Mouse (Mus musculus): ENCODE results near the gene Cd36. TPM values are rescaled to one million over a fixed set of nuclear protein-coding genes. Genes with fewer than 3 reads are reported as not detected.

Gene Cd36
- polyA plus RNA-seq, 1 experiment: 0.38 TPM

DNA sequence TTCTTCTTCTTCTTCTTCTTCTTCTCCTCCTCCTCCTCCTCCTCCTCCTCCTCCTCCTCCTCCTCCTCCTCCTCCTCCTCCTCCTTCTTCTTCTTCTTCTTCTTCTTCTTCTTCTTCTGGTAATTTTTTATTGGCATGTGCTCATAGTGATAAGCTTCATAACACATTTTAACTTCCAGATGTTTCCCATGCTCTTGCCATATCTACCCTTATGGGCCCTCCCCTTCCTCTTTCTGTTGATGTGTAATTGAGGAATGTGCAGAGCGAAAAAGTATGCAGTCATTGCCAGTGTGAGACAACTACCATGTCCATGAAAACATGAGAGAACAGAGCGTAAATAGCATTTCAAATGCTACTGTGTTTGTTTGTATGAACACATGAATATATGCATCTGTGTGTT is 118.3 kb downstream of the Cd36 start:
- WGBS: 93% methylated on average over 2 of the region's 2 CpGs

GRCm38 (mm10) chr5:17766006-17766677 is 122.5 kb downstream of the Cd36 start:
- no peak overlapping the region for H3K27ac ChIP-seq (ENCODE audit: insufficient read depth, low read length)
- TF ChIP-seq POLR2A (IDR thresholded peaks at IDR 0.05; ENCODE audit: borderline replicate concordance, insufficient read depth, low read length) (no peak), CTCF (IDR thresholded peaks at IDR 0.05; ENCODE audit: borderline replicate concordance, insufficient read depth, low read depth, low read length) (peak; percentile 9; the same call in 1 of the 2 replicates)
- no peak overlapping the region for H3K4me3 ChIP-seq (replicated peaks; ENCODE audit: insufficient read depth, low read depth, low read length)
- DNase-seq: no peak
- 65% methylated on average over 4 of the region's 4 CpGs for WGBS
- H3K27me3 ChIP-seq (ENCODE audit: control insufficient read depth, insufficient read depth, low read length): no peaks in the 10 kb centered on the region
- H3K4me1 ChIP-seq (ENCODE audit: control insufficient read depth, insufficient read depth, low read length): no peaks in the 10 kb centered on the region

More for the DNA sequence above, 118.3 kb downstream of the Cd36 start:
- H3K4me1 ChIP-seq (ENCODE audit: control insufficient read depth, insufficient read depth, low read length): no peaks in the 10 kb centered on the region
- TF ChIP-seq POLR2A (IDR thresholded peaks at IDR 0.05; ENCODE audit: borderline replicate concordance, insufficient read depth, low read length) (no peak), CTCF (IDR thresholded peaks at IDR 0.05; ENCODE audit: borderline replicate concordance, insufficient read depth, low read depth, low read length) (no peak)
- H3K27me3 ChIP-seq (ENCODE audit: control insufficient read depth, insufficient read depth, low read length): no peaks in the 10 kb centered on the region
- no peak overlapping the region for H3K4me3 ChIP-seq (replicated peaks; ENCODE audit: insufficient read depth, low read depth, low read length)
- no peak overlapping the region for H3K27ac ChIP-seq (ENCODE audit: insufficient read depth, low read length)
- DNase-seq: no peak

GRCm38 (mm10) chr5:17753471-17754005 is 135.1 kb downstream of the Cd36 start:
- H3K27ac ChIP-seq (ENCODE audit: insufficient read depth, low read length): no peak overlapping the region
- no peak overlapping the region for H3K4me3 ChIP-seq (replicated peaks; ENCODE audit: insufficient read depth, low read depth, low read length)
- TF ChIP-seq CTCF (IDR thresholded peaks at IDR 0.05; ENCODE audit: borderline replicate concordance, insufficient read depth, low read depth, low read length) (no peak), POLR2A (IDR thresholded peaks at IDR 0.05; ENCODE audit: borderline replicate concordance, insufficient read depth, low read length) (no peak)
- DNase-seq: no peak
- no peaks in the 10 kb centered on the region for H3K27me3 ChIP-seq (ENCODE audit: control insufficient read depth, insufficient read depth, low read length)
- 71% methylated on average over 7 of the region's 7 CpGs for WGBS
- H3K4me1 ChIP-seq (ENCODE audit: control insufficient read depth, insufficient read depth, low read length): no peaks in the 10 kb centered on the region

- H3K4me1 ChIP-seq (ENCODE audit: control insufficient read depth, insufficient read depth, low read length): no peaks in the 10 kb centered on the region; the same call in 1 of the 2 replicates
- no peaks in the 10 kb centered on the region for H3K27me3 ChIP-seq (ENCODE audit: control insufficient read depth, insufficient read depth, low read length)
- H3K4me3 ChIP-seq (replicated peaks; ENCODE audit: insufficient read depth, low read depth, low read length): no peak overlapping the region
- no peak overlapping the region for H3K27ac ChIP-seq (ENCODE audit: insufficient read depth, low read length)
- WGBS: 47% methylated on average over 3 of the region's 3 CpGs
- no peak for DNase-seq
- no peak for TF ChIP-seq CTCF (IDR thresholded peaks at IDR 0.05; ENCODE audit: borderline replicate concordance, insufficient read depth, low read depth, low read length)
- TF ChIP-seq POLR2A (IDR thresholded peaks at IDR 0.05; ENCODE audit: borderline replicate concordance, insufficient read depth, low read length): no peak
These were observed 140.3 kb downstream of the Cd36 start for GRCm38 (mm10) chr5:17748293-17748692.

DNA sequence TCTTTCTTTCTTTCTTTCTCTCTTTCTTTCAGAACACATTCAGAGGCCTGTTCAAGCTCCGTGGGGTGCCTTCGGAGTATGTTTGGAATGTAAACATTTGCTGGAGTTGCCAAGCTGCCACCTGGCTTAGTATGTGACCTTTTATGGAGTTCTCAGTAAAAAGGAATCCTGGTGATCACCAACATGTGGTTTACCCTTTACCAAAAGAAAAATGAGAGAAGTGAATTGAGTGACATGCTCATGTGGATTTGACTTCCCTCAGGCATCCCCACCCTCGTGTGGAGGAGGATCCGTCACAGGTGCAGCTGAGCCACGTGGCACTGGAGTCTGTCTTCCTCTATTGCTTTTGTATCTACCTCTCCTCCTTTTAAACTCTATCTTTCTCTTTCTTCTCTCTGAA is 141.5 kb downstream of the Cd36 start:
- TF ChIP-seq CTCF (IDR thresholded peaks at IDR 0.05; ENCODE audit: borderline replicate concordance, insufficient read depth, low read depth, low read length): no peak
- TF ChIP-seq POLR2A (IDR thresholded peaks at IDR 0.05; ENCODE audit: borderline replicate concordance, insufficient read depth, low read length): no peak
- H3K27me3 ChIP-seq (ENCODE audit: control insufficient read depth, insufficient read depth, low read length): no peaks in the 10 kb centered on the region
- WGBS: 23% methylated on average over 5 of the region's 5 CpGs

GRCm38 (mm10) chr5:17746520-17746919 is 142.1 kb downstream of the Cd36 start:
- Histone ChIP-seq H3K4me3 (replicated peaks; ENCODE audit: insufficient read depth, low read depth, low read length) (no peak overlapping the region), H3K27ac (ENCODE audit: insufficient read depth, low read length) (no peak overlapping the region), H3K4me1 (ENCODE audit: control insufficient read depth, insufficient read depth, low read length) (no peaks in the 10 kb centered on the region; the same call in 1 of the 2 replicates), H3K27me3 (ENCODE audit: control insufficient read depth, insufficient read depth, low read length) (no peaks in the 10 kb centered on the region)
- DNase-seq: no peak
- TF ChIP-seq POLR2A (IDR thresholded peaks at IDR 0.05; ENCODE audit: borderline replicate concordance, insufficient read depth, low read length): no peak

More for the DNA sequence above, 141.5 kb downstream of the Cd36 start:
- Histone ChIP-seq H3K4me1 (ENCODE audit: control insufficient read depth, insufficient read depth, low read length) (no peaks in the 10 kb centered on the region; the same call in 1 of the 2 replicates), H3K4me3 (replicated peaks; ENCODE audit: insufficient read depth, low read depth, low read length) (no peak overlapping the region), H3K27ac (ENCODE audit: insufficient read depth, low read length) (no peak overlapping the region)
- DNase-seq: no peak

- H3K4me3 ChIP-seq (replicated peaks; ENCODE audit: insufficient read depth, low read depth, low read length): no peak overlapping the region
- H3K4me1 ChIP-seq (ENCODE audit: control insufficient read depth, insufficient read depth, low read length): no peaks in the 10 kb centered on the region
- 23% methylated on average over 3 of the region's 3 CpGs for WGBS
- H3K27ac ChIP-seq (ENCODE audit: insufficient read depth, low read length): no peak overlapping the region
- no peaks in the 10 kb centered on the region for H3K27me3 ChIP-seq (ENCODE audit: control insufficient read depth, insufficient read depth, low read length)
- DNase-seq: no peak
- TF ChIP-seq POLR2A (IDR thresholded peaks at IDR 0.05; ENCODE audit: borderline replicate concordance, insufficient read depth, low read length) (no peak), CTCF (IDR thresholded peaks at IDR 0.05; ENCODE audit: borderline replicate concordance, insufficient read depth, low read depth, low read length) (no peak)
These were observed 148.8 kb downstream of the Cd36 start for GRCm38 (mm10) chr5:17739805-17740204.

Other genes starting within 250 kb of the Cd36 start
- not detected in 2 replicates for gene Gnat3, start 73.7 kb upstream of the Cd36 start, polyA plus RNA-seq (2012; rRNA removed)